ENCODE assay signal across 7 mouse cellular contexts in the genomic region with DNA sequence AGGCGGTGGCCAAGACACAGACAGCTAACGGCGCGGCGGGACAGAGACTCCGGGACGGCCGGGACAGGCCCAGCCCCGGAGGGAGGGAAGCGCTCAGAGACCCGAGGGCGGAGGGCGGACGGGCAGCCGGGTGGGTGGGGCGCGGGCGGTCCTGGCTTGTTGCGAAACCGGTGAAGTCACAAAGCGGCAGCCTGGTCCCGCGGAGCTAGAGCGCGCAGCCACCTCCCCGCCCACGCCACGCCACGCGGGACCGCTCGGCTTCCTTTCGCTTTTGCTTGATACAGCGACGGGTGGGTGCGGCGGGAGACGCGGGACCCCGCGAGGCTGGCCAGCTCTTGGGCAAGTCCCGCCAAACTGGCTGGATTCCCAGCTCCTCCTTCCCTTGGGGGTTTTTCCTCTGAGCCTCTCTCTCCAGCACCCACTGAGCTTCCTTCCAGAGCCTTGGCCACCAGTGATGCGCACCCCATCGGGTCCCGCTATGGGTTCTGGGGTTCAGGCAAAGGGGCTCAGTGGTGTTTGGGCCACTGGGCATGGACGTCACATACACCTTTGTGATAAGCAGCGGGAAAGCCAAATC. TPM values are rescaled to one million over a fixed set of nuclear protein-coding genes. Genes with fewer than 3 reads are reported as not detected.
DNase-seq lines count a peak whose midpoint lies in the region; ATAC-seq and TF ChIP-seq lines count a peak whose summit lies in the region.

No protein-coding gene starts in this region.

- peak overlapping the region; percentile 69 for H3K4me3 ChIP-seq in heart, adult 2 months
- H3K4me3 ChIP-seq in limb, embryonic 13.5 days = peak overlapping the region; percentile 59
- peak overlapping the region; percentile 47 for H3K4me3 ChIP-seq in midbrain, embryonic 14.5 days (replicated peaks; ENCODE audit: low read depth, low read length)

- peaks cover 1% of the 10 kb centered on the region; the same call in 1 of the 2 replicates for H3K4me1 ChIP-seq in heart, adult 2 months (ENCODE audit: control insufficient read depth, insufficient read depth, low read length)
- H3K4me1 ChIP-seq in limb, embryonic 13.5 days = 0 out of 2 replicates have a peak, but pooled peaks cover 4% of the 10 kb centered on the region
- 0 out of 2 replicates have a peak, but pooled peaks cover 5% of the 10 kb centered on the region for H3K4me1 ChIP-seq in midbrain, embryonic 14.5 days (ENCODE audit: control insufficient read depth, insufficient read depth, low read length)

- 1% methylated on average over 47 of the region's 47 CpGs for WGBS in heart, adult 2 months
- WGBS in limb, embryonic 13.5 days = 2% methylated on average over 37 of the region's 47 CpGs
- 3% methylated on average over 47 of the region's 47 CpGs for WGBS in midbrain, embryonic 14.5 days

- peak overlapping the region; percentile 58 for H3K9ac ChIP-seq in heart, adult 2 months (ENCODE audit: low read depth, low read length)
- peak overlapping the region; percentile 67 for H3K9ac ChIP-seq in limb, embryonic 13.5 days
- H3K9ac ChIP-seq in midbrain, embryonic 14.5 days (replicated peaks; ENCODE audit: low read length) = peak overlapping the region; percentile 49

- H3K36me3 ChIP-seq in heart, adult 2 months (ENCODE audit: control insufficient read depth, insufficient read depth, low read length) = no peaks in the 10 kb centered on the region
- H3K36me3 ChIP-seq in limb, embryonic 13.5 days = no peaks in the 10 kb centered on the region
- H3K36me3 ChIP-seq in midbrain, embryonic 14.5 days (ENCODE audit: control insufficient read depth, insufficient read depth, low read length) = no peaks in the 10 kb centered on the region

- peaks cover 2% of the 10 kb centered on the region; the same call in 1 of the 2 replicates for H3K9me3 ChIP-seq in limb, embryonic 13.5 days
- H3K9me3 ChIP-seq in midbrain, embryonic 14.5 days (ENCODE audit: control insufficient read depth, low read length) = no peaks in the 10 kb centered on the region

- TF ChIP-seq POLR2A in heart, adult 2 months (IDR thresholded peaks at IDR 0.05; ENCODE audit: insufficient read depth, low read depth, low read length) = 0 out of 2 replicates have a peak, but pooled peaks have one; percentile 38

- TF ChIP-seq EP300 in heart, adult 2 months (IDR thresholded peaks at IDR 0.05; ENCODE audit: insufficient read depth, low read depth, low read length) = no peak

- TF ChIP-seq CTCF in heart, adult 2 months (IDR thresholded peaks at IDR 0.05) = no peak

- H3K27me3 ChIP-seq in heart, adult 2 months (ENCODE audit: control insufficient read depth, insufficient read depth, low read length) = no peaks in the 10 kb centered on the region
- H3K27me3 ChIP-seq in limb, embryonic 13.5 days = peaks cover 36% of the 10 kb centered on the region
- peaks cover 15% of the 10 kb centered on the region; the same call in 1 of the 2 replicates for H3K27me3 ChIP-seq in midbrain, embryonic 14.5 days (ENCODE audit: control insufficient read depth, insufficient read depth, low read length)

- peak; percentile 71 for DNase-seq in T-cell, adult 2 months (ENCODE audit: low spot score)
- peak; percentile 54 for DNase-seq in embryo, embryonic 10.5 days (ENCODE audit: low spot score)
- peak; percentile 83 to 88 for DNase-seq in heart, adult 2 months
- peak; percentile 73 for DNase-seq in kidney, adult 18-20 months
- DNase-seq in midbrain, embryonic 14.5 days = peak; percentile 58
- peak; percentile 15 for DNase-seq in spleen, adult 12 weeks (ENCODE audit: low spot score)

- intact Hi-C loops in heart, adult 2 months (cut with DNase I) = no loop called here

- peak overlapping the region; percentile 89 for H3K4me2 ChIP-seq in limb, embryonic 13.5 days (replicated peaks)
- H3K4me2 ChIP-seq in midbrain, embryonic 14.5 days (ENCODE audit: low read length) = peak overlapping the region; percentile 72

- peak overlapping the region; percentile 73 for H3K27ac ChIP-seq in heart, adult 2 months
- H3K27ac ChIP-seq in limb, embryonic 13.5 days = no peak overlapping the region
- no peak overlapping the region for H3K27ac ChIP-seq in midbrain, embryonic 14.5 days (replicated peaks; ENCODE audit: low read depth, low read length)

- H3K79me2 ChIP-seq in heart, adult 2 months (replicated peaks; ENCODE audit: control insufficient read depth, insufficient read depth, low read length) = no peaks in the 10 kb centered on the region

- ATAC-seq in limb, embryonic 13.5 days (ENCODE audit: low FRiP score, low read depth) = peak; percentile 63
- ATAC-seq in midbrain, embryonic 14.5 days (ENCODE audit: low FRiP score, low TSS enrichment) = peak; percentile 65

RNA-seq across cellular contexts. Expression of a gene that starts 21.8 kb away (rescaled TPM):
- 1 to 10 TPM; 3.7 to 4.5 TPM for total RNA-seq in heart, adult 2 months (2021)
- polyA plus RNA-seq in heart, adult 2 months (2012; rRNA removed) = 6.8 and 7.6 TPM in 2 replicates
- 0.83 and 1.0 TPM in 2 replicates for polyA plus RNA-seq in limb, embryonic 13.5 days (2015; fragmentation: Nextera tagmentation; extraction: Ambion mirVana)
- polyA plus RNA-seq in midbrain, embryonic 14.5 days (2014; fragmentation: Nextera tagmentation; extraction: Ambion mirVana) = 0.18 and 0.50 TPM in 2 replicates

RNA-seq across cellular contexts. Expression of a gene that starts 21.9 kb away (rescaled TPM):
- total RNA-seq in heart, adult 2 months (2021) = 10 to 100 TPM; 24.3 to 27.6 TPM
- 11.7 and 19.3 TPM in 2 replicates for polyA plus RNA-seq in heart, adult 2 months (2012; rRNA removed)
- 8.2 and 8.7 TPM in 2 replicates for polyA plus RNA-seq in limb, embryonic 13.5 days (2015; fragmentation: Nextera tagmentation; extraction: Ambion mirVana)
- polyA plus RNA-seq in midbrain, embryonic 14.5 days (2014; fragmentation: Nextera tagmentation; extraction: Ambion mirVana) = 18.1 and 20.0 TPM in 2 replicates

Comparison
In these comparisons a context has a peak if more than half of its experiments do, and no peak if none do; other contexts are left out.
1. DNase-seq: peak in every context shown above with its lines; median percentile 86 in heart, adult 2 months; 73 in kidney, adult 18-20 months; 71 in T-cell, adult 2 months; 58 in midbrain, embryonic 14.5 days; 54 in embryo, embryonic 10.5 days; 15 in spleen, adult 12 weeks.